Mouse (Mus musculus) midbrain, postnatal 0 days (tissue): ENCODE data around the gene Axdnd1. TPM values are rescaled to one million over a fixed set of nuclear protein-coding genes. Genes with fewer than 3 reads are reported as not detected.

Experiments used
- ATAC-seq: fragments of 200-750 bp; cut with Nextera tagmentation; 2 replicates; pipeline ENCODE4 v1.8.0; 2017; ENCODE audit warnings: moderate number of reproducible peaks, mild to moderate bottlenecking, moderate TSS enrichment, moderate library complexity; ENCODE audit not compliant: low FRiP score
- DNase-seq: peaks from one replicate; pipeline ENCODE4 v3.0.0-alpha.2; 2015; ENCODE audit warnings: low spot score
- H3K27ac ChIP-seq: fragments of 300-500 bp; sonication (generic); 2 replicates; pipeline ENCODE4 v1.5.1; 2014; ENCODE audit warnings: low read depth, mild to moderate bottlenecking, low read length, mixed read lengths
- H3K27me3 ChIP-seq: fragments of 300-500 bp; sonication (generic); 2 replicates; pipeline ENCODE4 v1.6.1; 2014; ENCODE audit warnings: low read length, control low read depth, mixed read lengths; ENCODE audit not compliant: insufficient read depth
- H3K36me3 ChIP-seq: fragments of 300-500 bp; sonication (generic); 2 replicates; pipeline ENCODE4 v1.6.1; 2014; ENCODE audit warnings: low read length, control low read depth, mixed read lengths; ENCODE audit not compliant: insufficient read depth
- H3K4me1 ChIP-seq: fragments of 300-500 bp; sonication (generic); 2 replicates; pipeline ENCODE4 v1.6.1; 2014; ENCODE audit warnings: mild to moderate bottlenecking, control low read depth, antibody characterized with exemption, low read length, mixed read lengths; ENCODE audit not compliant: insufficient read depth
- H3K4me2 ChIP-seq: fragments of 300-500 bp; sonication (generic); 2 replicates; pipeline ENCODE4 v1.6.1; 2014; ENCODE audit warnings: low read depth, mild to moderate bottlenecking, low read length, mixed read lengths; ENCODE audit not compliant: poor library complexity, severe bottlenecking
- H3K4me3 ChIP-seq: fragments of 300-500 bp; sonication (generic); 2 replicates; pipeline ENCODE4 v1.5.1; 2014; ENCODE audit warnings: low read depth, mild to moderate bottlenecking, low read length, moderate library complexity
- H3K9ac ChIP-seq: fragments of 300-500 bp; sonication (generic); replicated peaks from 2 replicates; pipeline ENCODE4 v1.6.1; 2014; ENCODE audit warnings: mild to moderate bottlenecking, low read length, moderate library complexity, mixed read lengths; ENCODE audit not compliant: poor library complexity, severe bottlenecking
- H3K9me3 ChIP-seq: fragments of 300-500 bp; sonication (generic); 2 replicates; pipeline ENCODE4 v1.6.1; 2016; ENCODE audit warnings: low read length, control low read depth
- CTCF ChIP-seq: IDR thresholded peaks from 2 replicates; pipeline ENCODE4 v1.5.1; 2016; ENCODE audit warnings: antibody characterized with exemption, mild to moderate bottlenecking
- WGBS: fragments of 180-500 bp; shearing (Covaris S2); extraction: QIAGEN DNeasy Blood & Tissue Kit; methylation state at CpG from one replicate; pipeline ENCODE4 v1.1.7; 2014; 5-methylcytosine and 5-hydroxymethylcytosine counted together
- polyA plus RNA-seq: library from polyadenylated mRNA; unstranded; fragments of >200 nt; fragmentation: Nextera tagmentation; extraction: Ambion mirVana; gene quantifications from 2 replicates; pipeline ENCODE4 v1.2.1, GENCODE M21; 2015
- total RNA-seq: library from RNA; depleted of rRNA; stranded (reverse); fragments of >200 nt; gene quantifications from 2 replicates; pipeline ENCODE4 v1.2.3, GENCODE M21; 2014

Gene Axdnd1
- total and polyA plus RNA-seq, 2 experiments from 2014 or later: 0.56 TPM; not detected in 1

- Histone ChIP-seq H3K9ac (no peak overlapping the region), H3K27ac (no peak overlapping the region), H3K4me2 (no peak overlapping the region), H3K36me3 (peaks cover 9% of the 10 kb centered on the region), H3K4me3 (no peak overlapping the region), H3K27me3 (no peaks in the 10 kb centered on the region), H3K9me3 (no peaks in the 10 kb centered on the region), H3K4me1 (no peaks in the 10 kb centered on the region)
- TF ChIP-seq CTCF: no peak
- 95% methylated on average over 10 of the region's 10 CpGs for WGBS
- ATAC-seq (no peak), DNase-seq (no peak)
Observed at GRCm38 (mm10) chr1:156432498-156432897, 11.5 kb upstream of the Axdnd1 start.

GRCm38 (mm10) chr1:156428434-156428833 lies 7.5 kb upstream of the Axdnd1 start:
- H3K36me3 ChIP-seq: no peaks in the 10 kb centered on the region
- H3K4me3 ChIP-seq: no peak overlapping the region
- no peak for TF ChIP-seq CTCF
- H3K9me3 ChIP-seq: no peaks in the 10 kb centered on the region
- peak overlapping the region; percentile 57; the same call in 1 of the 2 replicates for H3K27ac ChIP-seq
- H3K27me3 ChIP-seq: no peaks in the 10 kb centered on the region
- DNase-seq (peak; percentile 76), ATAC-seq (no peak; the same call in 1 of the 2 replicates)
- no peak overlapping the region for H3K4me2 ChIP-seq
- no peak overlapping the region for H3K9ac ChIP-seq
- no peaks in the 10 kb centered on the region for H3K4me1 ChIP-seq
- WGBS: 67% methylated on average over 6 of the region's 6 CpGs

- Histone ChIP-seq H3K36me3 (no peaks in the 10 kb centered on the region), H3K27ac (no peak overlapping the region), H3K4me2 (no peak overlapping the region), H3K9ac (no peak overlapping the region), H3K4me3 (no peak overlapping the region), H3K4me1 (no peaks in the 10 kb centered on the region), H3K27me3 (no peaks in the 10 kb centered on the region), H3K9me3 (no peaks in the 10 kb centered on the region)
- DNase-seq (no peak), ATAC-seq (no peak)
- TF ChIP-seq CTCF: no peak
- WGBS: 93% methylated on average over 4 of the region's 4 CpGs
Observed at GRCm38 (mm10) chr1:156425746-156426145, 4.8 kb upstream of the Axdnd1 start.

GRCm38 (mm10) chr1:156424054-156424453 lies 3.1 kb upstream of the Axdnd1 start:
- Histone ChIP-seq H3K27ac (no peak overlapping the region), H3K9ac (no peak overlapping the region), H3K36me3 (no peaks in the 10 kb centered on the region), H3K27me3 (no peaks in the 10 kb centered on the region), H3K4me3 (no peak overlapping the region), H3K4me2 (no peak overlapping the region), H3K4me1 (no peaks in the 10 kb centered on the region), H3K9me3 (no peaks in the 10 kb centered on the region)
- DNase-seq (no peak), ATAC-seq (no peak)
- no peak for TF ChIP-seq CTCF
- 94% methylated on average over 3 of the region's 3 CpGs for WGBS

- H3K27ac ChIP-seq: no peak overlapping the region
- H3K27me3 ChIP-seq: no peaks in the 10 kb centered on the region
- H3K4me2 ChIP-seq: no peak overlapping the region
- TF ChIP-seq CTCF: no peak
- no peaks in the 10 kb centered on the region for H3K36me3 ChIP-seq
- no peak for DNase-seq
- H3K9me3 ChIP-seq: no peaks in the 10 kb centered on the region
- no peak overlapping the region for H3K9ac ChIP-seq
- WGBS: 95% methylated on average over 6 of the region's 6 CpGs
- no peak overlapping the region for H3K4me3 ChIP-seq
- no peaks in the 10 kb centered on the region for H3K4me1 ChIP-seq
- no peak for ATAC-seq
Observed at GRCm38 (mm10) chr1:156423493-156423892, 2.5 kb upstream of the Axdnd1 start.

- H3K9ac ChIP-seq: no peak overlapping the region
- H3K4me3 ChIP-seq: no peak overlapping the region
- H3K27me3 ChIP-seq: no peaks in the 10 kb centered on the region
- H3K4me1 ChIP-seq: no peaks in the 10 kb centered on the region
- H3K9me3 ChIP-seq: no peaks in the 10 kb centered on the region
- DNase-seq (no peak), ATAC-seq (no peak)
- TF ChIP-seq CTCF: no peak
- H3K4me2 ChIP-seq: no peak overlapping the region
- 70% methylated on average over 6 of the region's 6 CpGs for WGBS
- no peaks in the 10 kb centered on the region for H3K36me3 ChIP-seq
- H3K27ac ChIP-seq: no peak overlapping the region
Observed at GRCm38 (mm10) chr1:156422856-156423255, 1.9 kb upstream of the Axdnd1 start.
